Mouse (Mus musculus) MEL (cell line): Measurements from ENCODE around the gene Slc22a5. TPM values are rescaled to one million over a fixed set of nuclear protein-coding genes. Genes with fewer than 3 reads are reported as not detected.

Experiments
- DNase-seq: peaks from one replicate; pipeline ENCODE4 v3.0.0; 2011; ENCODE audit warnings: low read depth, low spot score
- H3K27ac ChIP-seq: 2 replicates; pipeline ENCODE4 v1.5.1; 2012; ENCODE audit warnings: low read depth, mild to moderate bottlenecking, control low read depth, low read length, moderate library complexity; ENCODE audit not compliant: control insufficient read depth
- H3K27me3 ChIP-seq, 2 experiments: fragments of 150-350 bp in 1 of 2; sonication (generic) in 1 of 2; 2 replicates each; pipeline ENCODE4 v1.6.1; 2012; ENCODE audit warnings: low read length in 2 of 2, mild to moderate bottlenecking in 2 of 2, improper control_type of control experiment in 1 of 2, moderate library complexity in 1 of 2; ENCODE audit not compliant: insufficient read depth in 2 of 2, control insufficient read depth in 1 of 2
- H3K36me3 ChIP-seq, 2 experiments: 2 replicates each; pipeline ENCODE4 v1.6.1; 2012 to 2014; ENCODE audit warnings: low read length in 2 of 2, improper control_type of control experiment in 1 of 2, inconsistent platforms in 1 of 2, mild to moderate bottlenecking in 1 of 2; ENCODE audit not compliant: insufficient read depth in 2 of 2, control insufficient read depth in 1 of 2
- H3K4me1 ChIP-seq, 2 experiments: fragments of 150-350 bp in 1 of 2; sonication (generic) in 1 of 2; 2 replicates each; pipeline ENCODE4 v1.6.1; 2012; ENCODE audit warnings: low read length in 2 of 2, improper control_type of control experiment in 1 of 2, mild to moderate bottlenecking in 1 of 2; ENCODE audit not compliant: insufficient read depth in 2 of 2, control insufficient read depth in 1 of 2
- H3K4me3 ChIP-seq, 2 experiments: fragments of 150-350 bp in 1 of 2; sonication (generic) in 1 of 2; 2 replicates each; pipeline ENCODE4 v1.5.1; 2012; ENCODE audit warnings: low read depth in 2 of 2, low read length in 2 of 2, mild to moderate bottlenecking in 2 of 2, moderate library complexity in 2 of 2, control low read depth in 1 of 2, improper control_type of control experiment in 1 of 2; ENCODE audit not compliant: control insufficient read depth in 1 of 2, insufficient read depth in 1 of 2
- H3K79me2 ChIP-seq: 2 replicates; pipeline ENCODE4 v1.6.1; 2012; ENCODE audit warnings: mild to moderate bottlenecking, low read length, moderate library complexity; ENCODE audit not compliant: control insufficient read depth, poor library complexity, insufficient read depth
- H3K9ac ChIP-seq: 2 replicates; pipeline ENCODE4 v1.6.1; 2012; ENCODE audit warnings: low read depth, mild to moderate bottlenecking, control low read depth, low read length, moderate library complexity; ENCODE audit not compliant: control insufficient read depth, poor library complexity, severe bottlenecking
- H3K9me3 ChIP-seq: fragments of 150-350 bp; sonication (generic); replicated peaks from 2 replicates; pipeline ENCODE4 v1.6.1; 2012; ENCODE audit warnings: mild to moderate bottlenecking, low read length, improper control_type of control experiment, moderate library complexity; ENCODE audit not compliant: insufficient read depth
- BHLHE40 ChIP-seq: IDR thresholded peaks from 2 replicates; pipeline ENCODE4 v1.6.1; 2012; ENCODE audit warnings: low read depth, mild to moderate bottlenecking, inconsistent platforms, low read length, improper control_type of control experiment, borderline replicate concordance
- CHD1 ChIP-seq: IDR thresholded peaks from 2 replicates; pipeline ENCODE4 v1.6.1; 2012; ENCODE audit warnings: low read depth, mild to moderate bottlenecking, inconsistent platforms, low read length, improper control_type of control experiment
- CHD2 ChIP-seq: IDR thresholded peaks from 2 replicates; pipeline ENCODE4 v1.6.1; 2011; ENCODE audit warnings: low read length, improper control_type of control experiment
- CTCF ChIP-seq, 3 experiments: IDR thresholded peaks in 2 of 3; conservative IDR thresholded peaks in 1 of 3; 2 replicates each; pipeline ENCODE4 v1.5.1; 2011 to 2012; ENCODE audit warnings: low read length in 3 of 3, low read depth in 2 of 3, mild to moderate bottlenecking in 2 of 3, improper control_type of control experiment in 1 of 3, inconsistent platforms in 1 of 3, mixed read lengths in 1 of 3, moderate library complexity in 1 of 3; ENCODE audit not compliant: control insufficient read depth in 1 of 3, insufficient read depth in 1 of 3, poor library complexity in 1 of 3, severe bottlenecking in 1 of 3
- E2F4 ChIP-seq: IDR thresholded peaks from 2 replicates; pipeline ENCODE4 v1.6.1; 2011; ENCODE audit warnings: low read depth, low read length, improper control_type of control experiment, borderline replicate concordance
- ELF1 ChIP-seq: IDR thresholded peaks from 2 replicates; pipeline ENCODE4 v1.6.1; 2014; ENCODE audit warnings: low read depth, mild to moderate bottlenecking, inconsistent platforms, low read length, improper control_type of control experiment, moderate library complexity
- EP300 ChIP-seq, 2 experiments: IDR thresholded peaks; 2 replicates each; pipeline ENCODE4 v1.6.1; 2011; ENCODE audit warnings: improper control_type of control experiment in 2 of 2, low read length in 2 of 2, low read depth in 1 of 2, mild to moderate bottlenecking in 1 of 2
- ETS1 ChIP-seq: IDR thresholded peaks from 2 replicates; pipeline ENCODE4 v1.6.1; 2012; ENCODE audit warnings: low read depth, mild to moderate bottlenecking, inconsistent platforms, low read length, improper control_type of control experiment, moderate library complexity
- GATA1 ChIP-seq: IDR thresholded peaks from 2 replicates; pipeline ENCODE4 v1.6.1; 2011; ENCODE audit warnings: low read depth, low read length, improper control_type of control experiment
- JUND ChIP-seq: IDR thresholded peaks from 2 replicates; pipeline ENCODE4 v1.6.1; 2011; ENCODE audit warnings: low read depth, mild to moderate bottlenecking, improper control_type of control experiment, low read length
- KAT2A ChIP-seq: conservative IDR thresholded peaks from 2 replicates; pipeline ENCODE4 v1.6.1; 2012; ENCODE audit warnings: low read depth, low read length, improper control_type of control experiment, inconsistent platforms
- MAX ChIP-seq: IDR thresholded peaks from 2 replicates; pipeline ENCODE4 v1.6.1; 2011; ENCODE audit warnings: low read length, improper control_type of control experiment
- MAZ ChIP-seq: IDR thresholded peaks from 2 replicates; pipeline ENCODE4 v1.6.1; 2012; ENCODE audit warnings: low read depth, mild to moderate bottlenecking, inconsistent platforms, low read length, improper control_type of control experiment
- MEF2A ChIP-seq: IDR thresholded peaks from 2 replicates; pipeline ENCODE4 v1.6.1; 2014; ENCODE audit warnings: low read depth, mild to moderate bottlenecking, inconsistent platforms, low read length, improper control_type of control experiment; ENCODE audit not compliant: poor library complexity, insufficient replicate concordance, severe bottlenecking; ENCODE audit errors: extremely low read depth
- MXI1 ChIP-seq: IDR thresholded peaks from 2 replicates; pipeline ENCODE4 v1.6.1; 2011; ENCODE audit warnings: mild to moderate bottlenecking, low read depth, low read length, improper control_type of control experiment
- MYB ChIP-seq: IDR thresholded peaks from 2 replicates; pipeline ENCODE4 v1.6.1; 2011; ENCODE audit warnings: mild to moderate bottlenecking, low read depth, low read length, improper control_type of control experiment
- NELFE ChIP-seq: IDR thresholded peaks from 2 replicates; pipeline ENCODE4 v1.6.1; 2011; ENCODE audit warnings: low read depth, low read length, improper control_type of control experiment
- NRF1 ChIP-seq: IDR thresholded peaks from 2 replicates; pipeline ENCODE4 v1.6.1; 2014; ENCODE audit warnings: low read depth, mild to moderate bottlenecking, inconsistent platforms, low read length, improper control_type of control experiment, moderate library complexity; ENCODE audit not compliant: poor library complexity, insufficient read depth, severe bottlenecking
- POLR2AphosphoS5 ChIP-seq: IDR thresholded peaks from 2 replicates; pipeline ENCODE4 v1.6.1; 2012; ENCODE audit warnings: low read depth, borderline replicate concordance, mild to moderate bottlenecking, inconsistent platforms, low read length, moderate library complexity, mixed read lengths
- RCOR1 ChIP-seq: IDR thresholded peaks from 2 replicates; pipeline ENCODE4 v1.6.1; 2012; ENCODE audit warnings: low read depth, mild to moderate bottlenecking, inconsistent platforms, low read length, improper control_type of control experiment
- SIN3A ChIP-seq: IDR thresholded peaks from 2 replicates; pipeline ENCODE4 v1.6.1; 2012; ENCODE audit warnings: low read length, improper control_type of control experiment, inconsistent platforms
- TAL1 ChIP-seq: IDR thresholded peaks from 2 replicates; pipeline ENCODE4 v1.6.1; 2012; ENCODE audit warnings: mild to moderate bottlenecking, inconsistent platforms, low read length, moderate library complexity, mixed read lengths
- TCF12 ChIP-seq: IDR thresholded peaks from 2 replicates; pipeline ENCODE4 v1.6.1; 2014; ENCODE audit warnings: low read depth, mild to moderate bottlenecking, inconsistent platforms, low read length, improper control_type of control experiment, moderate library complexity
- UBTF ChIP-seq: IDR thresholded peaks from 2 replicates; pipeline ENCODE4 v1.6.1; 2012; ENCODE audit warnings: low read depth, mild to moderate bottlenecking, inconsistent platforms, low read length, improper control_type of control experiment, moderate library complexity, borderline replicate concordance; ENCODE audit not compliant: insufficient read depth
- USF1 ChIP-seq: IDR thresholded peaks from 2 replicates; pipeline ENCODE4 v1.6.1; 2014; ENCODE audit warnings: low read depth, mild to moderate bottlenecking, inconsistent platforms, low read length, improper control_type of control experiment, moderate library complexity
- USF2 ChIP-seq, 2 experiments: IDR thresholded peaks; 2 replicates each; pipeline ENCODE4 v1.6.1; 2011 to 2012; ENCODE audit warnings: improper control_type of control experiment in 2 of 2, low read length in 2 of 2, borderline replicate concordance in 1 of 2, inconsistent platforms in 1 of 2, low read depth in 1 of 2, mild to moderate bottlenecking in 1 of 2; ENCODE audit not compliant: insufficient read depth in 1 of 2
- ZC3H11A ChIP-seq: IDR thresholded peaks from 2 replicates; pipeline ENCODE4 v1.6.1; 2012; ENCODE audit warnings: low read depth, mild to moderate bottlenecking, inconsistent platforms, low read length, improper control_type of control experiment
- ZKSCAN1 ChIP-seq: IDR thresholded peaks from 2 replicates; pipeline ENCODE4 v1.6.1; 2012; ENCODE audit warnings: low read depth, mild to moderate bottlenecking, inconsistent platforms, low read length, improper control_type of control experiment, moderate library complexity
- ZMIZ1 ChIP-seq: IDR thresholded peaks from 2 replicates; pipeline ENCODE4 v1.6.1; 2012; ENCODE audit warnings: low read depth, mild to moderate bottlenecking, inconsistent platforms, low read length, improper control_type of control experiment, moderate library complexity
- ZNF384 ChIP-seq: IDR thresholded peaks from 2 replicates; pipeline ENCODE4 v1.6.1; 2012; ENCODE audit warnings: low read depth, mild to moderate bottlenecking, inconsistent platforms, low read length, improper control_type of control experiment
- polyA plus RNA-seq, 2 experiments: library from polyadenylated mRNA; stranded (reverse) in 1 of 2; unstranded in 1 of 2; fragments of >175 nt in 1 of 2; fragments of >200 nt in 1 of 2; gene quantifications; 2 replicates each; pipeline versions ENCODE4 v1.2.1 to v1.2.4; 2012; ENCODE audit warnings: low replicate concordance in 2 of 2, low read depth in 1 of 2; ENCODE audit not compliant: insufficient read length in 2 of 2, insufficient read depth in 1 of 2, missing spikeins in 1 of 2
- total RNA-seq: library from RNA; depleted of rRNA; stranded (reverse); fragments of 300-350 nt; gene quantifications from 2 replicates; pipeline ENCODE4 v1.2.3, GENCODE M21; 2012

Gene Slc22a5
- total and polyA plus RNA-seq, 3 experiments: 11.8 to 12.5 TPM; not detected in 1

DNA sequence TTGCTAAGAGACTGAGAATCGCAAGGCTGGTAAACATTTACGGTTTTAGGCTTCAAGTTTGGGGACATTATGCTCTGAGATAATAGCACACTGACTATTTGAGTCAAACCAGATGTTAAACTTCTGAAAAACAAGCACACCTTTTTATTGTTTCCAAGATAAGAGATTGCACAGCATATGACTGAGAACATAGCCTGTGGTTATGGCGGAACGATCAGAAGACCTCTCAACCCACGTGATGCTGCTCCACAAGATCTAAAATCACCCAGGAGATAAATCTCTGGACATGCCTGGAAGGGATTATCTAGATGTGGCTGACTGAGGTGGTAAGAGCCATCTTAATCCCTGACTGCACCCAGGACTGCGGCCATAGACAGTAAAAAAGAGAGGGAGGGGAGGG, 5.5 kb upstream of the Slc22a5 start:
- Histone ChIP-seq H3K27ac (no peak overlapping the region), H3K4me1 (peaks cover 4 to 5% of the 10 kb centered on the region in 2 experiments), H3K4me3 (peak overlapping the region in 1 of 2 experiments; percentile 28; a peak in 2 of 4 replicates), H3K9me3 (no peaks in the 10 kb centered on the region)
- TF ChIP-seq MAX (0 out of 2 replicates have a peak, but pooled peaks have one; percentile 32), GATA1 (peak; percentile 35; the same call in 1 of the 2 replicates), KAT2A (no peak), RCOR1 (peak; percentile 35; the same call in 1 of the 2 replicates), ELF1 (no peak), CHD1 (no peak), MYB (no peak), ETS1 (peak; percentile 54; the same call in 1 of the 2 replicates), NELFE (no peak), USF2 (IDR thresholded peaks at IDR 0.05; ENCODE audit: borderline replicate concordance in 1 of 2, insufficient read depth in 1 of 2, low read depth in 1 of 2, low read length in 2 of 2) (peak in 1 of 2 experiments; percentile 55; a peak in 1 of 4 replicates), MEF2A (no peak), JUND (no peak), TAL1 (no peak), CTCF (IDR thresholded peaks at IDR 0.05 in 2 of 3, conservative IDR thresholded peaks at IDR 0.05 in 1 of 3; ENCODE audit: control insufficient read depth in 1 of 3, insufficient read depth in 1 of 3, low read depth in 2 of 3, low read length in 3 of 3, poor library complexity in 1 of 3, severe bottlenecking in 1 of 3) (no peak), UBTF (no peak), NRF1 (no peak), CHD2 (no peak), ZMIZ1 (no peak), ZNF384 (no peak), USF1 (peak; percentile 89), BHLHE40 (peak; percentile 52; the same call in 1 of the 2 replicates), ZKSCAN1 (no peak), EP300 (IDR thresholded peaks at IDR 0.05; ENCODE audit: low read depth in 1 of 2, low read length in 2 of 2) (peak in 1 of 2 experiments; percentile 33; a peak in 1 of 4 replicates), MAZ (no peak), TCF12 (0 out of 2 replicates have a peak, but pooled peaks have one; percentile 24), SIN3A (peak; percentile 49; the same call in 1 of the 2 replicates), E2F4 (no peak), MXI1 (peak; percentile 45), POLR2AphosphoS5 (no peak), ZC3H11A (0 out of 2 replicates have a peak, but pooled peaks have one; percentile 7)
- TF ChIP-seq, all 39 proteins: peak for 12
- Histone ChIP-seq H3K36me3 (peaks cover 0 to 11% of the 10 kb centered on the region in 2 experiments; a peak in 2 of 4 replicates), H3K27me3 (no peaks in the 10 kb centered on the region; a peak in 1 of 4 replicates), H3K79me2 (no peaks in the 10 kb centered on the region; the same call in 1 of the 2 replicates), H3K9ac (no peak overlapping the region)
- DNase-seq: peak; percentile 36
